Mouse (Mus musculus) E14TG2a.4 (cell line): ENCODE results near the gene Slc4a1ap.
"Not testable (repeated sequence)": the region's sequence is repeated elsewhere in the genome, so short reads cannot be mapped to it uniquely, and the experiment has no call there.

Source experiments
- H3K27me3 ChIP-seq: 2 replicates; pipeline ENCODE4 v1.6.1; 2014; ENCODE audit warnings: low read length, control low read depth; ENCODE audit not compliant: insufficient read depth
- H3K36me3 ChIP-seq: 2 replicates; pipeline ENCODE4 v1.6.1; 2014; ENCODE audit warnings: low read length, control low read depth; ENCODE audit not compliant: insufficient read depth
- H3K4me1 ChIP-seq: replicated peaks from 2 replicates; pipeline ENCODE4 v1.6.1; 2014; ENCODE audit warnings: low read depth, low read length, control low read depth
- H3K4me3 ChIP-seq: replicated peaks from 2 replicates; pipeline ENCODE4 v1.5.1; 2014; ENCODE audit warnings: mild to moderate bottlenecking, low read length
- H3K9me3 ChIP-seq: 2 replicates; pipeline ENCODE4 v1.6.1; 2014; ENCODE audit warnings: low read length, control low read depth
- CTCF ChIP-seq: conservative IDR thresholded peaks from 2 replicates; pipeline ENCODE4 v1.5.1; 2014; ENCODE audit warnings: low read length
- NANOG ChIP-seq: IDR thresholded peaks from 2 replicates; pipeline ENCODE4 v1.6.1; 2014; ENCODE audit warnings: borderline replicate concordance, low read length, mixed read lengths
- POU5F1 ChIP-seq: IDR thresholded peaks from 2 replicates; pipeline ENCODE4 v1.6.1; 2014; ENCODE audit warnings: low read length, borderline replicate concordance

The Slc4a1ap gene

GRCm38 (mm10) chr5:31512481-31512880, 14.3 kb upstream of the Slc4a1ap start:
- no peaks in the 10 kb centered on the region for H3K27me3 ChIP-seq
- H3K4me3 ChIP-seq, result no peak overlapping the region
- peaks cover 97% of the 10 kb centered on the region for H3K36me3 ChIP-seq
- H3K9me3 ChIP-seq, result no peaks in the 10 kb centered on the region
- no peak for TF ChIP-seq CTCF
- no peak for TF ChIP-seq NANOG
- no peak for TF ChIP-seq POU5F1
- peaks cover 19% of the 10 kb centered on the region for H3K4me1 ChIP-seq

GRCm38 (mm10) chr5:31520556-31520955, 6.2 kb upstream of the Slc4a1ap start:
- TF ChIP-seq NANOG, result no peak
- TF ChIP-seq CTCF, result no peak
- no peak for TF ChIP-seq POU5F1
- H3K4me1 ChIP-seq, result peaks cover 25% of the 10 kb centered on the region
- H3K4me3 ChIP-seq, result no peak overlapping the region
- no peaks in the 10 kb centered on the region for H3K27me3 ChIP-seq
- H3K9me3 ChIP-seq, result no peaks in the 10 kb centered on the region
- peaks cover 75% of the 10 kb centered on the region for H3K36me3 ChIP-seq

GRCm38 (mm10) chr5:31527117-31527680, 404 bp downstream of the Slc4a1ap start:
- H3K27me3 ChIP-seq, result no peaks in the 10 kb centered on the region
- no peaks in the 10 kb centered on the region for H3K9me3 ChIP-seq
- peak overlapping the region; percentile 100 for H3K4me3 ChIP-seq
- peaks cover 38% of the 10 kb centered on the region for H3K4me1 ChIP-seq
- peaks cover 53% of the 10 kb centered on the region for H3K36me3 ChIP-seq
- no peak for TF ChIP-seq POU5F1
- no peak for TF ChIP-seq CTCF
- no peak for TF ChIP-seq NANOG

- H3K27me3 ChIP-seq, H3K9me3 ChIP-seq: not testable (repeated sequence)
- Histone ChIP-seq H3K4me1 (peaks cover 35% of the 10 kb centered on the region), H3K36me3 (peaks cover 53% of the 10 kb centered on the region), H3K4me3 (peak within 1 kb of the TSS; percentile 100)
These were observed 912 bp downstream of the Slc4a1ap start, which contains the start of gene Supt7l for GRCm38 (mm10) chr5:31527707-31528106. Gene Supt7l, minus strand, starts transcription at chr5:31527807.

- TF ChIP-seq CTCF, result no peak
- no peak for TF ChIP-seq NANOG
- TF ChIP-seq POU5F1, result no peak
- no peaks in the 10 kb centered on the region for H3K27me3 ChIP-seq
- peaks cover 53% of the 10 kb centered on the region for H3K36me3 ChIP-seq
- H3K9me3 ChIP-seq, result no peaks in the 10 kb centered on the region
- peaks cover 28% of the 10 kb centered on the region for H3K4me1 ChIP-seq
- no peak overlapping the region for H3K4me3 ChIP-seq
These were observed 1.8 kb downstream of the Slc4a1ap start for GRCm38 (mm10) chr5:31528560-31528959.

- TF ChIP-seq POU5F1 (no peak), CTCF (no peak; the same call in 1 of the 2 replicates), NANOG (no peak)
- H3K9me3 ChIP-seq, result no peaks in the 10 kb centered on the region
- H3K4me3 ChIP-seq, result no peak overlapping the region
- no peaks in the 10 kb centered on the region for H3K27me3 ChIP-seq
- H3K4me1 ChIP-seq, result no peaks in the 10 kb centered on the region
- peaks cover 88% of the 10 kb centered on the region for H3K36me3 ChIP-seq
These were observed 8.4 kb downstream of the Slc4a1ap start for GRCm38 (mm10) chr5:31535228-31535627.

GRCm38 (mm10) chr5:31559401-31559800, 32.6 kb downstream of the Slc4a1ap start:
- Histone ChIP-seq H3K9me3 (no peaks in the 10 kb centered on the region), H3K4me3 (no peak overlapping the region), H3K4me1 (peaks cover 54% of the 10 kb centered on the region), H3K27me3 (no peaks in the 10 kb centered on the region), H3K36me3 (peaks cover 38% of the 10 kb centered on the region)
- TF ChIP-seq NANOG, result no peak
- TF ChIP-seq CTCF, result no peak
- TF ChIP-seq POU5F1, result no peak

- peaks cover 63% of the 10 kb centered on the region for H3K4me1 ChIP-seq
- H3K9me3 ChIP-seq, result no peaks in the 10 kb centered on the region
- no peak for TF ChIP-seq CTCF
- TF ChIP-seq NANOG, result no peak
- TF ChIP-seq POU5F1, result no peak
These were observed 33.6 kb downstream of the Slc4a1ap start for GRCm38 (mm10) chr5:31560352-31560751.

GRCm38 (mm10) chr5:31562036-31562666, 35.4 kb downstream of the Slc4a1ap start:
- TF ChIP-seq POU5F1, result no peak
- TF ChIP-seq CTCF, result no peak
- no peak for TF ChIP-seq NANOG
- no peaks in the 10 kb centered on the region for H3K9me3 ChIP-seq
- H3K4me1 ChIP-seq, result peaks cover 65% of the 10 kb centered on the region
- H3K4me3 ChIP-seq, result no peak overlapping the region
- H3K36me3 ChIP-seq, result peaks cover 27% of the 10 kb centered on the region
- H3K27me3 ChIP-seq, result no peaks in the 10 kb centered on the region

More at GRCm38 (mm10) chr5:31560352-31560751, 33.6 kb downstream of the Slc4a1ap start:
- Histone ChIP-seq H3K36me3 (peaks cover 33% of the 10 kb centered on the region), H3K4me3 (no peak overlapping the region), H3K27me3 (no peaks in the 10 kb centered on the region)
